Mouse (Mus musculus) bone marrow macrophage, adult 2 months (primary cell): ENCODE measurements at regions not wholly inside any gene's neighbourhood (a gene's known extent, or its start where the extent isn't known, plus 50 kb on each side); places are given as distances from the start of the nearest gene placed in this dataset.

Experiments used
- H3K27ac ChIP-seq: 2 replicates; pipeline ENCODE4 v1.5.1; 2012; ENCODE audit warnings: low read depth, low read length; ENCODE audit not compliant: insufficient read depth
- H3K4me1 ChIP-seq: 2 replicates; pipeline ENCODE4 v1.6.1; 2012; ENCODE audit warnings: low read length; ENCODE audit not compliant: control insufficient read depth, insufficient read depth
- H3K4me3 ChIP-seq: 2 replicates; pipeline ENCODE4 v1.5.1; 2012; ENCODE audit warnings: mild to moderate bottlenecking, low read length, moderate library complexity; ENCODE audit not compliant: insufficient read depth
- CTCF ChIP-seq: IDR thresholded peaks from 2 replicates; pipeline ENCODE4 v1.5.1; 2012; ENCODE audit warnings: low read depth, mild to moderate bottlenecking, low read length, moderate library complexity
- POLR2A ChIP-seq: IDR thresholded peaks from 2 replicates; pipeline ENCODE4 v1.6.1; 2012; ENCODE audit warnings: mild to moderate bottlenecking, low read depth, low read length, borderline replicate concordance

DNA sequence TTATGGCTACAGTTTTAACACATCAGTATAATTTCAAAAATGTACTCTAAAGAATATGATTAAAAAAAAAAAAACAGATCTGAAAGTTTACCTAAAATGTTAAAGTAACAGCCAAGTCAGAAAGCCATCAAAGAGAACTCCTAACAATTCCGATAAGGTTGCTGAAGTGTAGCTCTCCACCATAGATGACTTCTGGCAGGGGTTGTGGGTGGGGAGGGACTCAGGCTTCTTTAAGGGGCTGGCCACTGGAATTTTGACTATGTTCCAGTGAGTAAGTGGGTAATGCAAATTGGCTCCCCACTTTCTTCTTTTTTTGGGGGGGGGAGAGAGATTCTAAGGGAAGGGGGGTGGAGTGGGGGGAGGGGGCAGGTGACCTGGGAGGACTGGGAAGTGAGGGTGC, 98.0 kb downstream of the Brms1l start:
- Histone ChIP-seq H3K4me3 (no peak overlapping the region), H3K4me1 (no peaks in the 10 kb centered on the region), H3K27ac (no peak overlapping the region)
- TF ChIP-seq POLR2A (no peak), CTCF (no peak)

DNA sequence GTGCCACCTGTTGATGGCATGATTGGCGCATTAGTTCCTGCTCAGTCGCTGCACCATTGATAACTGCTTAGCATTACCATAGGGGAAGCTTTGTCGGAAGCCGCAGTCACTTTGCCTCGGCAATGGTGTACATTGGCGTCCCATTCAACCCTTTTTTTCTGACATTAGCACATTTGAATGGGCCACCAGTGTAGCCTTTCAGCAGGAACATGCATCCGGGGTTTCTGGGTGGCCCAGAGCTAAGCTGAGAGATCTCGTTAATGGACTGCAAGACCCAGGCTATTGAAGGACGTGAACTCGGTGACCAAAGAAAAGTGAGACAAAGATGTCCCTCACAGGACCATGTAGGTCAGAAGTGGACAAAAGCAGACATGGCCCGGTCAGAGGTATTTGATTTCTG, 97.3 kb downstream of the Brms1l start:
- Histone ChIP-seq H3K27ac (no peak overlapping the region), H3K4me3 (no peak overlapping the region), H3K4me1 (no peaks in the 10 kb centered on the region)
- TF ChIP-seq POLR2A (no peak), CTCF (no peak)

DNA sequence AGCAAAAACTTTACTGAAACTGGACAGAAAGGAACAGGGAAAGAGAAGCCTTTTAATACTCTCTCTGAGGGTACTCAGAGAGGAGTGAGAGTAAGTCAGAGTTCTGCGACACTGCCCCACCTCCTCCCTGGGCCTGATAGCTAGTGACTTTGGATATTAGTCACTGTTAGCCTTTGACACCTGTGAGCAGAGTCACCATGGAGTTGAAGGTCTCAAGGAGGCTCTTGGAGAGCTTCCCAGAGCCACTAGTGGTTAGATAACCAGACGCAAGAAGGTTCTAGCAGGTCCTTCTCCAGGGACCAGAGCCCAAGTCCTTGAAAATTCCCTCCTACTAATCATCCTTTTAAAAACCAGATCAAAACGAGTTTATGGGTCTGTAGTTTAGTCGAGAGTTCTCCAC, 94.3 kb downstream of the Brms1l start:
- TF ChIP-seq POLR2A (no peak), CTCF (no peak)
- Histone ChIP-seq H3K27ac (no peak overlapping the region), H3K4me1 (no peaks in the 10 kb centered on the region), H3K4me3 (no peak overlapping the region)

DNA sequence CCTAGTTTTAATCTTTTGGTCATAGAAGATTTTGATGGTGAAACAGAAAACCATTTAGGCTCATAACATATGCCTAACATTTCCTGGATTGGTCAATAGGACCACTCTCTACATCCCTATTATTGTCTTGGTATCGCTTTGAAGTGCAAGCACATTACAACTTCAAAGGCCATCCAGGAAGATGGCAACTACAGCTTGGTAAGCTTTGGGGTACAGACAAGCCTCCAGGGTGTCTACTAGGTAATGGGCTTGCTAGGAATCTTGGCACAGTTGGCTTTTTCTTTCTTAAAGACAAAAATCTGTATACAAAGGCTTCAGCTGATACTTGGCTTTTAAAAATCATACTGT, 90.8 kb downstream of the Brms1l start:
- Histone ChIP-seq H3K27ac (no peak overlapping the region), H3K4me3 (no peak overlapping the region), H3K4me1 (no peaks in the 10 kb centered on the region)
- TF ChIP-seq CTCF (no peak), POLR2A (no peak)

DNA sequence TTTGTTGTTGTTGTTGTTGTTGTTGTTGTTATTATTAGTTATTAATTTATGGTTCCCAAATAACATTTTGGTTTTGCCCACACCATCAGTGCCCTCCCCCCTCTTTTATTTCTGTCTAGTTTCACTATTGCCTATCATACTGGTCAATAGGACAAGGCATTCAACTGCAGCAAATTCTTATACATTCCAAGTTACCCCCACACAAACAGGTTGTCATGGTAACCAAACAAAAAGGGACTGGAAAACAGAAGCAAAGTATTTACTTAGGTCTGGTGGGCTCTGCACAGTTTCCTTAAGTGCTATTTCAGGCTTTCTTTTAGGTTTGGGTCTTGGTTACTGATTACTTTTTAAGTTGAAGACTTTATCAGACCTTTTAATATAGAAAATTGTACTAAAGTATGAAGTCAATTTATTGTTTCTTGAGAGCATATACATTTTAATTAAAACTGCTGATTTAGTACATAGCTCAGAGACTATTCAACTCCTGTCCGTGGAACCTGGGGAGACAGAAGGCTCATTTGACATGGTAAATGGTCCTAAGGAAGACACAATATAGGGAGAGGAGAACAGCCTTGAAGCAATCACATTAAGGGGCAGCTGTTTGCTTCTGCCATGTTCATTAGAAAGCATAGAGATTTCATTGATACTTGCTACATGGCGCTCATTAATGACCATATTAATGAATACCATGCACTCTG, 90.3 kb downstream of the Brms1l start:
- no peak overlapping the region for H3K27ac ChIP-seq
- TF ChIP-seq POLR2A (no peak), CTCF (no peak)

More for the DNA sequence above, 90.3 kb downstream of the Brms1l start:
- Histone ChIP-seq H3K4me3 (no peak overlapping the region), H3K4me1 (no peaks in the 10 kb centered on the region)
